Mouse (Mus musculus) cerebellum, adult 9-11 months (tissue): ENCODE data around the gene Rxylt1.

Source experiments
- DNase-seq: peaks from one replicate; pipeline ENCODE4 v3.0.0; 2022

Gene Rxylt1

DNA sequence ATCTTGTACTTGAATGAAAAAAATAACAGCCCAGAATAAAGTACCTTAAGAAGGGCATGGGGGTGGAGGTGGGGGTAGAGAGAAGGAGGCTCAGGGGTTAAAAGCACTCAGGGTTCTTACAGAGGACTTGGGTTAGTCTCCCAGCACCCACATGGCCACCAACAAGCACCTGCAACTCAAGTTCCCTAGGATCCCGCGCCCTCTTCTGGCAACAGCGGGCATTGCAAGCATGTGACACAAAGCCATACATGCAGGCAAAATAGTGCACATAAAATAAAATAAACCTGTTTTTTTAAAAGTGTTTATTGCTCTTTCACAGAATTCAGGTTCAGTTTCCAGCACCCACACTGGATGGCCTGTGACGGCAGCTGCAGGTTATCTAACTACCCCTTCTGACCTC is 56.8 kb downstream of the Rxylt1 start:
- no peak for DNase-seq

DNA sequence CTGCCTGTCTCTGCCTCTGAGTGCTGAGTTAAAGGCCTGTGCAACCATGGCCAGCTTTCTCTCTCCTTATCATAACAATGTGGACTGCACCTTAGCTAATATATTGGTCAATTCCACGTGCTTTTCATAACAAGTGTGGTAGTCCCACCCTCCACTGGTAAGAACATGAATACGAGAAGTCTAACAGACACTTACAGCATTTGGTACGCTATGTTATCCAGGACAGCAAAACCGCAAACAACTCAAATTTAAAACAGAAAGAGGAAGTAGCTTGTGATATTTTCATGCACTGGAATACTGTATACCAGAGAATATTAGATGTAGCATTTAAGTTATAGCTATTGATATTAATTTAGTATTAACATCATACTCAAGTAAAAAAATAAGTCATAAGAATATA is 57.6 kb downstream of the Rxylt1 start:
- DNase-seq: no peak

DNA sequence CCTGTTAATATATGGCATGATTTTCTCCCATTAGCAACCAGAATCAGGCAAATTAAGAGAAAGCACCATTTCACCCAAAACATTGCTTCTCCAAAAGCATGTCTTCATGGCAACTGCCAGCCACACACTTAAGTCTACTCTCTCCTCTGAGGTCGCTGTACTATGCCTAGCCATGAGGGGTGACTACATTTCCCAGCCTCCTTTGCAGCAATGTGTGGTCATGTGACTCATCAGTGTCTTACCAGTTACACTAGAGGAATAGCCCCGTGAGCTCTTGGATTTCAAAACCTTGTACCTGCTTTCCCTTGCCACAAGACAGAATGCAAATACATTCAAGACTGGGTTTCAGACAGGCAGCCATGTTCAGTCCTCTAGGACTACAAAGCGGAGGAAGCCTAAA is 58.6 kb downstream of the Rxylt1 start:
- DNase-seq: no peak

GRCm38 (mm10) chr10:122033271-122033670 is 63.9 kb downstream of the Rxylt1 start:
- DNase-seq: no peak

GRCm38 (mm10) chr10:122030420-122030819 is 66.8 kb downstream of the Rxylt1 start:
- DNase-seq: no peak

DNA sequence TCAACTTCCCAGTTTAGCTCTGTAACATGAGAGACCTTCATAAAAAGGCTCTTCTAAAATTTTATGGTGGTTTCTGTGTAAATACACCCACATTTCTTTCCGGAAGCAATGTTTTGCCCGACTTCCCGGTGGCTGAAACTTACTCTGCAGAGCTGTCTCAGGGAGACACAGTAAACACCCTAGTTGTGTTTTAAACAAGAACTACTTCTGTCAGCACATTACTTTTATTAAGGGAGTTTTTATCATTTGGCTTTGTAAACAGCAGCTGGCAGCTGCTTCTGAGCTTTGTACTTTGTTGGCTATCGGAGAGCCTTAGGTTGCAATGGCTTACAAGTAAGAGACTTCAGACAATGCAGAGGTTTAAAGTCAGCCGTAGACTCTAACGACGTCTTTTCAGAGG is 67.4 kb downstream of the Rxylt1 start:
- no peak for DNase-seq
